Mouse (Mus musculus) stomach, postnatal 0 days (tissue): ENCODE results near the gene Gbx2. TPM values are rescaled to one million over a fixed set of nuclear protein-coding genes. Genes with fewer than 3 reads are reported as not detected.
A peak's percentile ranks its signal among the peaks of the same experiment; 100 is the strongest.

Experiments used
- ATAC-seq: fragments of 200-750 bp; cut with Nextera tagmentation; 2 replicates; pipeline ENCODE4 v1.8.0; 2017; ENCODE audit not compliant: low FRiP score, low TSS enrichment
- DNase-seq: peaks from one replicate; pipeline ENCODE4 v3.0.0-alpha.2; 2016; ENCODE audit warnings: low spot score
- H3K27ac ChIP-seq: fragments of 300-500 bp; sonication (generic); replicated peaks from 2 replicates; pipeline ENCODE4 v1.5.1; 2014; ENCODE audit warnings: mild to moderate bottlenecking, control low read depth
- H3K27me3 ChIP-seq: fragments of 300-500 bp; sonication (generic); 2 replicates; pipeline ENCODE4 v1.6.1; 2014; ENCODE audit warnings: low read length; ENCODE audit not compliant: control insufficient read depth, insufficient read depth
- H3K36me3 ChIP-seq: fragments of 300-500 bp; sonication (generic); 2 replicates; pipeline ENCODE4 v1.6.1; 2014; ENCODE audit warnings: low read length, mixed read lengths; ENCODE audit not compliant: control insufficient read depth, insufficient read depth
- H3K4me1 ChIP-seq: fragments of 300-500 bp; sonication (generic); replicated peaks from 2 replicates; pipeline ENCODE4 v1.6.1; 2014; ENCODE audit warnings: antibody characterized with exemption; ENCODE audit not compliant: control insufficient read depth, insufficient read depth
- H3K4me2 ChIP-seq: fragments of 300-500 bp; sonication (generic); replicated peaks from 2 replicates; pipeline ENCODE4 v1.6.1; 2014; ENCODE audit warnings: low read depth, mild to moderate bottlenecking, control low read depth, moderate library complexity
- H3K4me3 ChIP-seq: fragments of 300-500 bp; sonication (generic); 2 replicates; pipeline ENCODE4 v1.5.1; 2014; ENCODE audit warnings: low read depth, low read length, control low read depth
- H3K9ac ChIP-seq: fragments of 300-500 bp; sonication (generic); 2 replicates; pipeline ENCODE4 v1.6.1; 2014; ENCODE audit warnings: mild to moderate bottlenecking, low read length, control low read depth, mixed read lengths
- H3K9me3 ChIP-seq: fragments of 300-500 bp; sonication (generic); 2 replicates; pipeline ENCODE4 v1.6.1; 2016; ENCODE audit warnings: low read length; ENCODE audit not compliant: control insufficient read depth
- CTCF ChIP-seq: IDR thresholded peaks from 2 replicates; pipeline ENCODE4 v1.5.1; 2016; ENCODE audit warnings: antibody characterized with exemption, low read depth, mild to moderate bottlenecking, moderate library complexity
- EP300 ChIP-seq: optimal IDR thresholded peaks from 2 replicates; pipeline ENCODE3; 2016; ENCODE audit warnings: antibody characterized with exemption
- WGBS: fragments of 180-500 bp; shearing (Covaris S2); extraction: QIAGEN DNeasy Blood & Tissue Kit; methylation state at CpG from one replicate; pipeline ENCODE4 v1.1.7; 2014; 5-methylcytosine and 5-hydroxymethylcytosine counted together
- polyA plus RNA-seq: library from polyadenylated mRNA; unstranded; fragments of >200 nt; fragmentation: Nextera tagmentation; extraction: Ambion mirVana; gene quantifications from 2 replicates; pipeline ENCODE4 v1.2.1, GENCODE M21; 2015

The Gbx2 gene
- polyA plus RNA-seq, 1 experiment from 2014 or later, result not detected

GRCm38 (mm10) chr1:89922883-89923641 lies 7.9 kb downstream of the Gbx2 start:
- no peaks in the 10 kb centered on the region for H3K36me3 ChIP-seq
- TF ChIP-seq CTCF, result no peak
- TF ChIP-seq EP300, result no peak
- ATAC-seq (no peak), DNase-seq (no peak)
- no peak overlapping the region for H3K9ac ChIP-seq
- H3K4me1 ChIP-seq, result no peaks in the 10 kb centered on the region
- WGBS, result 1% methylated on average over 38 of the region's 41 CpGs
- no peak overlapping the region for H3K27ac ChIP-seq
- H3K27me3 ChIP-seq, result peaks cover 33% of the 10 kb centered on the region
- H3K4me2 ChIP-seq, result 0 out of 2 replicates have a peak overlapping the region, but pooled peaks have one; percentile 1
- no peak overlapping the region for H3K4me3 ChIP-seq
- H3K9me3 ChIP-seq, result no peaks in the 10 kb centered on the region

DNA sequence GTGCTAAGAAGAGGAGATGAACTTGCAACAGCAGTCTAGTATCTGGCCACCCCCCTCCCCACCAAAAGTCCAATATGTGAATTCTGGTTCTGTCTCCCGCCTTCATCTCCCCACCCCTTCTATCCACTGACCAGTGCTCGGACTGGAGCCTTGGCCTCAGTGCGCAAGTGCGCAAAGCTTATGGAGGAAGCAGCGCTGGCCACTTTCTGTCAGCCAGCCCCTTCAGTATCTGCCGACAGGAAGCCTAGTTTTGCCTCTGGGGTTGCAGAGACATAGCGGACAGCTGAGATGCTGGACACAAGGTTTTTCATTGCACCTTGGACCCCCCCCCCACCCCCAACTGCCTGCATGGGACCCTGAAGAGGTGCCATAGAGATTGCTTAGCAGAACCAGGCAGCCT lies 8.7 kb downstream of the Gbx2 start:
- Histone ChIP-seq H3K4me2 (no peak overlapping the region), H3K4me1 (no peaks in the 10 kb centered on the region), H3K27ac (no peak overlapping the region), H3K9ac (no peak overlapping the region), H3K9me3 (no peaks in the 10 kb centered on the region), H3K27me3 (peaks cover 32% of the 10 kb centered on the region), H3K4me3 (no peak overlapping the region), H3K36me3 (no peaks in the 10 kb centered on the region)
- 3% methylated on average over 7 of the region's 7 CpGs for WGBS
- TF ChIP-seq CTCF (no peak), EP300 (no peak)
- DNase-seq, result no peak
- ATAC-seq, result no peak

DNA sequence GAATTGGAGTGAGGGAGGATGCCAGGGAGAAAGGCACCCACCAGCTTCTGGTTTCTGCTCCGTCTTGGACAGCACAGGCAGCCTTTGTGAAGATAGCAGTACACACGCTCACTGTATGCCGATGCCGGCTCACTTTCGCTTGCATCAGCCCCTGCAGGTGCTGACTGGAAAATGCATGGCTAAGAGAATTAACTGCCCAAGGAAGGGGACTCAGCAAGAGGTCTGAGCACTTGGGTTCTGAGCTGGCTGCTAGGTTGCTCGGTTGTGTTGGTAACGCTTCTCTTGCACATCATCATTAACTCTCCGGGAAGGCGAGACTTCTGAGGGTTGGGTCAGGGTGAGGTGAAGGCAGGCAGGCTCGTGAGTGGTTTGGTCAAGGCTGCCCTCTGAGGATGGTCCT lies 9.2 kb downstream of the Gbx2 start:
- 5% methylated on average over 10 of the region's 10 CpGs for WGBS
- no peak for ATAC-seq

DNA sequence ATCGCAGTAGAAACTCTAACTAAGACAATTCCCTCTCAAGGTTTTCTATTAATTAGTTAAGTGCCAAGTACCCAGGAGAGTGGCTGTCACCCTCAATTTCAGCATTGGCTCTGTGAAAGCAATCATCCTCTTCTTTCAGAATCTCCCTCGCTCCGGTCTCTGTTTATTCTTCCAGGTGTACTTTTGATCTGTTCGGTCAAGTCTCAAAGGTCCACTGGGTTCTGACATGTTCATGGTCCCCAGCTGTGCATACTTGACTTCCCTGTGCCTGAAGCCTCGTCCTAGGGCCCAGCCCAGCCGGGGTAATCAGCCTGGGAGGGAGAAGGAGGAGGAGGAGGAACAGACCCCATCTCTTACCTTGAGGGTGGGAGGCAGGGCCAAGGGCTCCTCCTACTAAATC lies 11.8 kb downstream of the Gbx2 start:
- peaks cover 16% of the 10 kb centered on the region; the same call in 1 of the 2 replicates for H3K27me3 ChIP-seq
- no peaks in the 10 kb centered on the region for H3K36me3 ChIP-seq
- no peaks in the 10 kb centered on the region for H3K9me3 ChIP-seq
- TF ChIP-seq CTCF (no peak), EP300 (no peak)
- H3K4me3 ChIP-seq, result no peak overlapping the region
- no peak overlapping the region for H3K9ac ChIP-seq
- 63% methylated on average over 6 of the region's 6 CpGs for whole genome bisulfite sequencing
- DNase-seq (no peak), ATAC-seq (no peak)
- H3K4me2 ChIP-seq, result no peak overlapping the region
- H3K27ac ChIP-seq, result no peak overlapping the region
- H3K4me1 ChIP-seq, result no peaks in the 10 kb centered on the region

More for the DNA sequence above, 9.2 kb downstream of the Gbx2 start:
- Histone ChIP-seq H3K4me1 (no peaks in the 10 kb centered on the region), H3K9me3 (no peaks in the 10 kb centered on the region), H3K27ac (no peak overlapping the region), H3K27me3 (peaks cover 28% of the 10 kb centered on the region; the same call in 1 of the 2 replicates), H3K9ac (no peak overlapping the region), H3K36me3 (no peaks in the 10 kb centered on the region), H3K4me3 (no peak overlapping the region), H3K4me2 (no peak overlapping the region)
- DNase-seq, result no peak
- peak; percentile 31; the same call in 1 of the 2 replicates for TF ChIP-seq CTCF
- no peak for TF ChIP-seq EP300

DNA sequence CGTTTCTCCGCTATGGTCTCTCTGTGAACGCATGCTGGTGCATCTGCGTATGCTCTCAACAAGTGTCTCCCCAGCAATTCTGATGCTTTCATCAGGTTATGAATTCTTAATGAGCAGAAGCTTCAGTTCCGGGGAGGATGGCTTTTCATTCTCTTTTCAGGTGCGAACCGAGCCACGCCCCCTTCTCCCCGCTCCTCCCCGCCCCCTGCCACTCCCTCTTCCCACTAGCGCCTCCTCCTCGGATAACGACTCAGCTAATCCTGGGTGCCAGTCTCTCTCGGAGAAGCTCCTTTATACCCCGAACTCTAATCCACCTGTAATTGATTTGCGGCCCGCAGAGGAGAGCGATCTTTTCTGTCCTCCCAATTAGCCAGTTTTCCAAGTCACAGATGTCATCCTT lies 12.9 kb downstream of the Gbx2 start:
- no peak overlapping the region for H3K4me2 ChIP-seq
- ATAC-seq (no peak), DNase-seq (no peak)
- peaks cover 7% of the 10 kb centered on the region; the same call in 1 of the 2 replicates for H3K27me3 ChIP-seq
- TF ChIP-seq EP300 (no peak), CTCF (no peak)
- no peak overlapping the region for H3K4me3 ChIP-seq
- H3K27ac ChIP-seq, result no peak overlapping the region
- no peak overlapping the region for H3K9ac ChIP-seq
- no peaks in the 10 kb centered on the region for H3K9me3 ChIP-seq
- WGBS, result 32% methylated on average over 16 of the region's 18 CpGs
- no peaks in the 10 kb centered on the region for H3K36me3 ChIP-seq
- no peaks in the 10 kb centered on the region for H3K4me1 ChIP-seq

GRCm38 (mm10) chr1:89913611-89914010 lies 17.4 kb downstream of the Gbx2 start:
- TF ChIP-seq EP300, result no peak
- no peak for TF ChIP-seq CTCF
- 73% methylated on average over 4 of the region's 4 CpGs for WGBS
- Histone ChIP-seq H3K27ac (no peak overlapping the region), H3K4me2 (no peak overlapping the region), H3K4me3 (no peak overlapping the region), H3K9ac (no peak overlapping the region), H3K27me3 (no peaks in the 10 kb centered on the region), H3K36me3 (no peaks in the 10 kb centered on the region), H3K9me3 (no peaks in the 10 kb centered on the region), H3K4me1 (no peaks in the 10 kb centered on the region)
- no peak for ATAC-seq
- DNase-seq, result no peak
